Mouse (Mus musculus) heart, postnatal 36 days (tissue): ENCODE data around the gene Zfp513. TPM values are rescaled to one million over a fixed set of nuclear protein-coding genes. Genes with fewer than 3 reads are reported as not detected.
A peak's percentile ranks its signal among the peaks of the same experiment; 100 is the strongest.
"Not testable (repeated sequence)": the region's sequence is repeated elsewhere in the genome, so short reads cannot be mapped to it uniquely, and the experiment has no call there.

ENCODE experiments used
- DNase-seq, 2 experiments: peaks; one replicate each; pipeline ENCODE4 v3.0.0; 2021 to 2022
- intact Hi-C: fragments of 180-260 bp; cut with DNase I; formaldehyde crosslinking; loops from one replicate; pipeline ENCODE4 v1.15.1; 2025
- total RNA-seq, 2 experiments: library from RNA; stranded (reverse); gene quantifications; 2 replicates each; pipeline ENCODE4 v1.2.3; 2021

The Zfp513 gene
- 10 to 100 TPM in 1 of 2 experiments, 1 to 10 TPM in 1; 7.9 to 10.3 TPM for total RNA-seq

- intact Hi-C loops: loop anchor here (2.0 kb wide), 1 partner anchor 19 kb away; the partner anchor contains the start of gene Ppm1g
- DNase-seq: peak; percentile 91 to 92
Measured at GRCm38 (mm10) chr5:31201742-31202590, at the start of gene Zfp513. Zfp513 (minus strand) TSS chr5:31202303.

- no peak for DNase-seq
- intact Hi-C loops: no loop called here
Measured at GRCm38 (mm10) chr5:31251541-31252101, 49.5 kb upstream of the Zfp513 start, which contains the start of gene Krtcap3. Krtcap3 (plus strand) TSS chr5:31251691.

GRCm38 (mm10) chr5:31250716-31251115 lies 48.6 kb upstream of the Zfp513 start:
- DNase-seq: no peak
- intact Hi-C loops: no loop called here

- DNase-seq: no peak
- intact Hi-C loops: no loop called here
Measured at GRCm38 (mm10) chr5:31242191-31242590, 40.1 kb upstream of the Zfp513 start.

- no peak for DNase-seq
- intact Hi-C loops: loop anchor here (2.0 kb wide), 3 partner anchors 49 to 63 kb away; partner anchors contain the start of genes Eif2b4, Gm29609, Ift172 and Snx17
Measured at GRCm38 (mm10) chr5:31241522-31242034, 39.5 kb upstream of the Zfp513 start.

GRCm38 (mm10) chr5:31240637-31241521 lies 38.8 kb upstream of the Zfp513 start, which contains the start of the genes Nrbp1 and Gm9970:
Nrbp1 (plus strand) TSS chr5:31240864.
Gm9970 (minus strand) TSS chr5:31241232.
- intact Hi-C loops: loop anchor here (1.0 to 2.0 kb wide), 4 partner anchors 20 to 62 kb away; partner anchors contain the start of genes Eif2b4, Gm29609, Ift172 and Snx17
- peak; percentile 95 for DNase-seq

GRCm38 (mm10) chr5:31226641-31227040 lies 24.5 kb upstream of the Zfp513 start:
- no peak for DNase-seq
- intact Hi-C loops: no loop called here

GRCm38 (mm10) chr5:31222696-31223095 lies 20.6 kb upstream of the Zfp513 start:
- intact Hi-C loops: loop anchor here (5.0 kb wide), 2 partner anchors 70 to 105 kb away; partner anchors contain the start of gene Ift172
- DNase-seq: no peak

GRCm38 (mm10) chr5:31221304-31221945 lies 19.3 kb upstream of the Zfp513 start:
- no peak for DNase-seq
- intact Hi-C loops: loop anchor here (1.0 to 5.0 kb wide), 4 partner anchors 19 to 106 kb away; partner anchors contain the start of genes Ift172, Nrbp1 and Zfp513

- DNase-seq: peak; percentile 99
- intact Hi-C loops: loop anchor here (1.0 to 5.0 kb wide), 4 partner anchors 18 to 107 kb away; partner anchors contain the start of genes Ift172, Nrbp1 and Zfp513
Measured at GRCm38 (mm10) chr5:31220448-31221303, 18.6 kb upstream of the Zfp513 start, which contains the start of gene Ppm1g. Ppm1g (minus strand) TSS chr5:31220687.

GRCm38 (mm10) chr5:31219911-31220447 lies 17.9 kb upstream of the Zfp513 start:
- no peak for DNase-seq

GRCm38 (mm10) chr5:31219474-31219873 lies 17.4 kb upstream of the Zfp513 start:
- DNase-seq: no peak
- intact Hi-C loops: no loop called here

More at GRCm38 (mm10) chr5:31219911-31220447, 17.9 kb upstream of the Zfp513 start:
- intact Hi-C loops: loop anchor here (2.0 to 5.0 kb wide), 3 partner anchors 17 to 107 kb away; partner anchors contain the start of genes Ift172 and Zfp513

GRCm38 (mm10) chr5:31219070-31219469 lies 17.0 kb upstream of the Zfp513 start:
- DNase-seq: no peak
- intact Hi-C loops: no loop called here

GRCm38 (mm10) chr5:31218294-31218693 lies 16.2 kb upstream of the Zfp513 start:
- no peak for DNase-seq
- intact Hi-C loops: no loop called here

GRCm38 (mm10) chr5:31216554-31216953 lies 14.5 kb upstream of the Zfp513 start:
- intact Hi-C loops, DNase-seq: not testable (repeated sequence)

- intact Hi-C loops: no loop called here
- DNase-seq: no peak
Measured at GRCm38 (mm10) chr5:31204421-31204820, 2.3 kb upstream of the Zfp513 start.

- intact Hi-C loops: loop anchor here (2.0 kb wide), 1 partner anchor 17 kb away; the partner anchor contains the start of gene Ppm1g
- DNase-seq: no peak
Measured at GRCm38 (mm10) chr5:31203866-31204265, 1.8 kb upstream of the Zfp513 start.

- intact Hi-C loops: loop anchor here (2.0 kb wide), 1 partner anchor 18 kb away; the partner anchor contains the start of gene Ppm1g
- DNase-seq: no peak
Measured at GRCm38 (mm10) chr5:31202933-31203332, 830 bp upstream of the Zfp513 start.
